Mouse (Mus musculus): ENCODE measurements around the gene Sdc1. TPM values are rescaled to one million over a fixed set of nuclear protein-coding genes. Genes with fewer than 3 reads are reported as not detected.

Sdc1 gene
- 175 and 194 TPM in 2 replicates for polyA plus RNA-seq (2015; fragmentation: Nextera tagmentation; extraction: Ambion mirVana)

- WGBS, result under 1% methylated on average over 62 of the region's 67 CpGs
Measured at GRCm38 (mm10) chr12:8770946-8771843, at the start of gene Sdc1. TSS of gene Sdc1 (plus strand) at chr12:8771323.

GRCm38 (mm10) chr12:8726890-8727289 lies 44.2 kb upstream of the Sdc1 start:
- no peaks in the 10 kb centered on the region for H3K9me3 ChIP-seq (ENCODE audit: control insufficient read depth, low read length)
- H3K4me1 ChIP-seq (replicated peaks; ENCODE audit: control insufficient read depth, insufficient read depth), result no peaks in the 10 kb centered on the region
- no peak overlapping the region for H3K4me2 ChIP-seq (replicated peaks; ENCODE audit: low read depth)
- DNase-seq (ENCODE audit: low spot score) (no peak), ATAC-seq (ENCODE audit: low FRiP score, low TSS enrichment) (no peak)
- H3K36me3 ChIP-seq (ENCODE audit: control insufficient read depth, insufficient read depth, low read length), result peaks cover 13% of the 10 kb centered on the region; the same call in 1 of the 2 replicates
- TF ChIP-seq CTCF (IDR thresholded peaks at IDR 0.05; ENCODE audit: low read depth), result peak; percentile 54
- no peak for TF ChIP-seq EP300 (optimal IDR thresholded peaks at IDR 0.05)
- H3K27ac ChIP-seq (replicated peaks), result no peak overlapping the region
- H3K4me3 ChIP-seq (ENCODE audit: low read depth, low read length), result no peak overlapping the region
- WGBS, result 68% methylated on average over 1 of the region's 1 CpGs
- no peaks in the 10 kb centered on the region for H3K27me3 ChIP-seq (ENCODE audit: control insufficient read depth, insufficient read depth, low read length)
- H3K9ac ChIP-seq (ENCODE audit: low read length), result no peak overlapping the region

More at GRCm38 (mm10) chr12:8770946-8771843, at the start of gene Sdc1:
- peaks cover 3% of the 10 kb centered on the region; the same call in 1 of the 2 replicates for H3K4me1 ChIP-seq (replicated peaks; ENCODE audit: control insufficient read depth, insufficient read depth)
- H3K4me3 ChIP-seq (ENCODE audit: low read depth, low read length), result peak within 1 kb of the TSS; percentile 84
- ATAC-seq (ENCODE audit: low FRiP score, low TSS enrichment), result peak; percentile 84
- no peaks in the 10 kb centered on the region for H3K27me3 ChIP-seq (ENCODE audit: control insufficient read depth, insufficient read depth, low read length)
- H3K27ac ChIP-seq (replicated peaks), result peak within 1 kb of the TSS; percentile 91
- no peaks in the 10 kb centered on the region for H3K9me3 ChIP-seq (ENCODE audit: control insufficient read depth, low read length)
- H3K4me2 ChIP-seq (replicated peaks; ENCODE audit: low read depth), result peak within 1 kb of the TSS; percentile 96
- TF ChIP-seq EP300 (optimal IDR thresholded peaks at IDR 0.05) (no peak), CTCF (IDR thresholded peaks at IDR 0.05; ENCODE audit: low read depth) (peak; percentile 75)
- no peaks in the 10 kb centered on the region for H3K36me3 ChIP-seq (ENCODE audit: control insufficient read depth, insufficient read depth, low read length)
- H3K9ac ChIP-seq (ENCODE audit: low read length), result peak within 1 kb of the TSS; percentile 85
- DNase-seq (ENCODE audit: low spot score), result peak; percentile 94

- H3K36me3 ChIP-seq (ENCODE audit: control insufficient read depth, insufficient read depth, low read length), result peaks cover 15% of the 10 kb centered on the region; the same call in 1 of the 2 replicates
- WGBS, result 71% methylated on average over 2 of the region's 2 CpGs
- H3K9me3 ChIP-seq (ENCODE audit: control insufficient read depth, low read length), result no peaks in the 10 kb centered on the region
- no peaks in the 10 kb centered on the region for H3K4me1 ChIP-seq (replicated peaks; ENCODE audit: control insufficient read depth, insufficient read depth)
- TF ChIP-seq CTCF (IDR thresholded peaks at IDR 0.05; ENCODE audit: low read depth) (no peak), EP300 (optimal IDR thresholded peaks at IDR 0.05) (no peak)
- DNase-seq (ENCODE audit: low spot score), result no peak
- no peak overlapping the region for H3K9ac ChIP-seq (ENCODE audit: low read length)
- H3K4me3 ChIP-seq (ENCODE audit: low read depth, low read length), result no peak overlapping the region
- ATAC-seq (ENCODE audit: low FRiP score, low TSS enrichment), result no peak
- H3K27me3 ChIP-seq (ENCODE audit: control insufficient read depth, insufficient read depth, low read length), result no peaks in the 10 kb centered on the region
- H3K4me2 ChIP-seq (replicated peaks; ENCODE audit: low read depth), result no peak overlapping the region
- H3K27ac ChIP-seq (replicated peaks), result no peak overlapping the region
Measured at GRCm38 (mm10) chr12:8728739-8729138, 42.4 kb upstream of the Sdc1 start.

GRCm38 (mm10) chr12:8753654-8754053 lies 17.5 kb upstream of the Sdc1 start:
- DNase-seq (ENCODE audit: low spot score) (peak; percentile 25), ATAC-seq (ENCODE audit: low FRiP score, low TSS enrichment) (peak; percentile 70; the same call in 1 of the 2 replicates)
- H3K36me3 ChIP-seq (ENCODE audit: control insufficient read depth, insufficient read depth, low read length), result peaks cover 8% of the 10 kb centered on the region; the same call in 1 of the 2 replicates

GRCm38 (mm10) chr12:8754116-8754515 lies 17.0 kb upstream of the Sdc1 start:
- DNase-seq (ENCODE audit: low spot score) (no peak), ATAC-seq (ENCODE audit: low FRiP score, low TSS enrichment) (peak; percentile 30; the same call in 1 of the 2 replicates)
- no peak overlapping the region for H3K4me2 ChIP-seq (replicated peaks; ENCODE audit: low read depth)
- H3K9me3 ChIP-seq (ENCODE audit: control insufficient read depth, low read length), result no peaks in the 10 kb centered on the region
- no peaks in the 10 kb centered on the region for H3K27me3 ChIP-seq (ENCODE audit: control insufficient read depth, insufficient read depth, low read length)
- TF ChIP-seq CTCF (IDR thresholded peaks at IDR 0.05; ENCODE audit: low read depth), result no peak
- TF ChIP-seq EP300 (optimal IDR thresholded peaks at IDR 0.05), result no peak
- H3K4me1 ChIP-seq (replicated peaks; ENCODE audit: control insufficient read depth, insufficient read depth), result no peaks in the 10 kb centered on the region
- H3K36me3 ChIP-seq (ENCODE audit: control insufficient read depth, insufficient read depth, low read length), result peaks cover 6% of the 10 kb centered on the region; the same call in 1 of the 2 replicates
- H3K4me3 ChIP-seq (ENCODE audit: low read depth, low read length), result no peak overlapping the region
- H3K9ac ChIP-seq (ENCODE audit: low read length), result no peak overlapping the region
- WGBS, result 80% methylated on average over 4 of the region's 4 CpGs
- H3K27ac ChIP-seq (replicated peaks), result no peak overlapping the region

More at GRCm38 (mm10) chr12:8753654-8754053, 17.5 kb upstream of the Sdc1 start:
- H3K9me3 ChIP-seq (ENCODE audit: control insufficient read depth, low read length), result no peaks in the 10 kb centered on the region
- no peak for TF ChIP-seq EP300 (optimal IDR thresholded peaks at IDR 0.05)
- TF ChIP-seq CTCF (IDR thresholded peaks at IDR 0.05; ENCODE audit: low read depth), result no peak
- H3K27me3 ChIP-seq (ENCODE audit: control insufficient read depth, insufficient read depth, low read length), result no peaks in the 10 kb centered on the region
- WGBS, result 82% methylated on average over 2 of the region's 2 CpGs
- no peak overlapping the region for H3K4me3 ChIP-seq (ENCODE audit: low read depth, low read length)
- no peak overlapping the region for H3K4me2 ChIP-seq (replicated peaks; ENCODE audit: low read depth)
- no peak overlapping the region for H3K27ac ChIP-seq (replicated peaks)
- H3K4me1 ChIP-seq (replicated peaks; ENCODE audit: control insufficient read depth, insufficient read depth), result no peaks in the 10 kb centered on the region
- no peak overlapping the region for H3K9ac ChIP-seq (ENCODE audit: low read length)

- Histone ChIP-seq H3K4me2 (replicated peaks; ENCODE audit: low read depth) (no peak overlapping the region), H3K27me3 (ENCODE audit: control insufficient read depth, insufficient read depth, low read length) (no peaks in the 10 kb centered on the region), H3K36me3 (ENCODE audit: control insufficient read depth, insufficient read depth, low read length) (no peaks in the 10 kb centered on the region), H3K4me1 (replicated peaks; ENCODE audit: control insufficient read depth, insufficient read depth) (no peaks in the 10 kb centered on the region), H3K27ac (replicated peaks) (no peak overlapping the region), H3K4me3 (ENCODE audit: low read depth, low read length) (no peak overlapping the region), H3K9ac (ENCODE audit: low read length) (no peak overlapping the region), H3K9me3 (ENCODE audit: control insufficient read depth, low read length) (no peaks in the 10 kb centered on the region)
- 100% methylated on average over 3 of the region's 3 CpGs for WGBS
- TF ChIP-seq CTCF (IDR thresholded peaks at IDR 0.05; ENCODE audit: low read depth) (peak; percentile 44), EP300 (optimal IDR thresholded peaks at IDR 0.05) (no peak)
- DNase-seq (ENCODE audit: low spot score) (no peak), ATAC-seq (ENCODE audit: low FRiP score, low TSS enrichment) (no peak)
Measured at GRCm38 (mm10) chr12:8758029-8758428, 13.1 kb upstream of the Sdc1 start.

Measured in stomach, postnatal 0 days (tissue).